Mouse (Mus musculus): Measurements from ENCODE around the gene Zscan10.

GRCm38 (mm10) chr17:23653324-23653723 is 52.7 kb downstream of the Zscan10 start:
- TF ChIP-seq CTCF (IDR thresholded peaks at IDR 0.05; ENCODE audit: control insufficient read depth, insufficient read depth, insufficient read length) (no peak), MYOG (IDR thresholded peaks at IDR 0.05; ENCODE audit: control insufficient read depth, extremely low read depth, insufficient read length) (no peak), MAX (IDR thresholded peaks at IDR 0.05) (no peak), USF1 (IDR thresholded peaks at IDR 0.05; ENCODE audit: low read depth) (no peak), FOSL1 (IDR thresholded peaks at IDR 0.05; ENCODE audit: insufficient read depth, low read length, poor library complexity, severe bottlenecking) (no peak)

Measured in C2C12 (cell line).